Mouse (Mus musculus): ENCODE measurements around the gene Wdr82.

Gene Wdr82

GRCm38 (mm10) chr9:106170556-106171345, at the start of gene Wdr82:
Gene Wdr82, plus strand, starts transcription at chr9:106170928.
- peak; percentile 79 to 80 for DNase-seq (ENCODE audit: low spot score in 2 of 2)

- peak in 1 of 2 experiments; percentile 13 for DNase-seq (ENCODE audit: low spot score in 2 of 2)
Observed at GRCm38 (mm10) chr9:106123599-106123998, 47.1 kb upstream of the Wdr82 start.

- DNase-seq (ENCODE audit: low spot score in 2 of 2), result no peak
Observed at GRCm38 (mm10) chr9:106126786-106127251, 43.9 kb upstream of the Wdr82 start.

- DNase-seq (ENCODE audit: low spot score in 2 of 2), result no peak
Observed at GRCm38 (mm10) chr9:106129072-106129471, 41.7 kb upstream of the Wdr82 start.

- no peak for DNase-seq (ENCODE audit: low spot score in 2 of 2)
Observed at GRCm38 (mm10) chr9:106130250-106130649, 40.5 kb upstream of the Wdr82 start.

- DNase-seq (ENCODE audit: low spot score in 2 of 2), result no peak
Observed at GRCm38 (mm10) chr9:106137671-106138216, 33.0 kb upstream of the Wdr82 start.

GRCm38 (mm10) chr9:106139763-106140162, 31.0 kb upstream of the Wdr82 start:
- DNase-seq (ENCODE audit: low spot score in 2 of 2), result no peak

GRCm38 (mm10) chr9:106141955-106142354, 28.8 kb upstream of the Wdr82 start:
- DNase-seq (ENCODE audit: low spot score in 2 of 2), result no peak

- no peak for DNase-seq (ENCODE audit: low spot score in 2 of 2)
Observed at GRCm38 (mm10) chr9:106144176-106144575, 26.6 kb upstream of the Wdr82 start.

- DNase-seq (ENCODE audit: low spot score in 2 of 2), result no peak
Observed at GRCm38 (mm10) chr9:106145582-106145981, 25.1 kb upstream of the Wdr82 start.

- DNase-seq (ENCODE audit: low spot score in 2 of 2), result no peak
Observed at GRCm38 (mm10) chr9:106147281-106147680, 23.4 kb upstream of the Wdr82 start.

- no peak for DNase-seq (ENCODE audit: low spot score in 2 of 2)
Observed at GRCm38 (mm10) chr9:106147851-106148431, 22.8 kb upstream of the Wdr82 start.

- no peak for DNase-seq (ENCODE audit: low spot score in 2 of 2)
Observed at GRCm38 (mm10) chr9:106148541-106149398, 22.0 kb upstream of the Wdr82 start.

GRCm38 (mm10) chr9:106149399-106149754, 21.4 kb upstream of the Wdr82 start:
- DNase-seq (ENCODE audit: low spot score in 2 of 2), result no peak

- DNase-seq (ENCODE audit: low spot score in 2 of 2), result no peak
Observed at GRCm38 (mm10) chr9:106154106-106154505, 16.6 kb upstream of the Wdr82 start.

- peak in 1 of 2 experiments; percentile 47 for DNase-seq (ENCODE audit: low spot score in 2 of 2)
Observed at GRCm38 (mm10) chr9:106156419-106156818, 14.3 kb upstream of the Wdr82 start.

GRCm38 (mm10) chr9:106156921-106157622, 13.7 kb upstream of the Wdr82 start:
- no peak for DNase-seq (ENCODE audit: low spot score in 2 of 2)

GRCm38 (mm10) chr9:106157623-106157925, 13.2 kb upstream of the Wdr82 start:
- no peak for DNase-seq (ENCODE audit: low spot score in 2 of 2)

GRCm38 (mm10) chr9:106158037-106158491, 12.7 kb upstream of the Wdr82 start, which contains the start of gene Glyctk:
Gene Glyctk, minus strand, starts transcription at chr9:106158138.
- DNase-seq (ENCODE audit: low spot score in 2 of 2), result no peak

GRCm38 (mm10) chr9:106159237-106159636, 11.5 kb upstream of the Wdr82 start:
- DNase-seq (ENCODE audit: low spot score in 2 of 2), result no peak

- DNase-seq (ENCODE audit: low spot score in 2 of 2), result peak; percentile 72 to 82
Observed at GRCm38 (mm10) chr9:106159784-106160301, 10.9 kb upstream of the Wdr82 start.

Measured in spleen, postnatal 14 days (tissue).